Mouse (Mus musculus) intestine, postnatal 0 days (tissue): ENCODE data around the gene Rint1. TPM values are rescaled to one million over a fixed set of nuclear protein-coding genes. Genes with fewer than 3 reads are reported as not detected.
A peak's percentile ranks its signal among the peaks of the same experiment; 100 is the strongest.

ENCODE experiments used
- ATAC-seq: fragments of 200-750 bp; cut with Nextera tagmentation; 2 replicates; pipeline ENCODE4 v1.8.0; 2017; ENCODE audit warnings: mild to moderate bottlenecking, moderate TSS enrichment, moderate library complexity
- H3K27ac ChIP-seq: fragments of 300-500 bp; sonication (generic); 2 replicates; pipeline ENCODE4 v1.5.1; 2014; ENCODE audit warnings: mild to moderate bottlenecking, low read depth, low read length, moderate library complexity
- H3K27me3 ChIP-seq: fragments of 300-500 bp; sonication (generic); replicated peaks from 2 replicates; pipeline ENCODE4 v1.6.1; 2014; ENCODE audit warnings: low read length, mixed read lengths; ENCODE audit not compliant: control insufficient read depth, insufficient read depth
- H3K36me3 ChIP-seq: fragments of 300-500 bp; sonication (generic); 2 replicates; pipeline ENCODE4 v1.6.1; 2014; ENCODE audit warnings: mild to moderate bottlenecking, moderate library complexity; ENCODE audit not compliant: control insufficient read depth, insufficient read depth
- H3K4me1 ChIP-seq: fragments of 300-500 bp; sonication (generic); replicated peaks from 2 replicates; pipeline ENCODE4 v1.6.1; 2014; ENCODE audit warnings: antibody characterized with exemption, low read length, mixed read lengths; ENCODE audit not compliant: control insufficient read depth, insufficient read depth
- H3K4me2 ChIP-seq: fragments of 300-500 bp; sonication (generic); replicated peaks from 2 replicates; pipeline ENCODE4 v1.6.1; 2014; ENCODE audit warnings: low read depth, mild to moderate bottlenecking, moderate library complexity
- H3K4me3 ChIP-seq: fragments of 300-500 bp; sonication (generic); 2 replicates; pipeline ENCODE4 v1.5.1; 2014; ENCODE audit warnings: low read depth, low read length
- H3K9ac ChIP-seq: fragments of 300-500 bp; sonication (generic); 2 replicates; pipeline ENCODE4 v1.6.1; 2014; ENCODE audit warnings: mild to moderate bottlenecking, low read depth, low read length
- H3K9me3 ChIP-seq: fragments of 300-500 bp; sonication (generic); 2 replicates; pipeline ENCODE4 v1.6.1; 2016; ENCODE audit warnings: mixed run types; ENCODE audit not compliant: control insufficient read depth
- CTCF ChIP-seq: sonication (generic); IDR thresholded peaks from 2 replicates; pipeline ENCODE4 v1.5.1; 2016; ENCODE audit warnings: low read depth, mild to moderate bottlenecking, control low read depth, antibody characterized with exemption, moderate library complexity
- WGBS: fragments of 180-500 bp; shearing (Covaris S2); extraction: QIAGEN DNeasy Blood & Tissue Kit; methylation state at CpG from one replicate; pipeline ENCODE4 v1.1.7; 2014; 5-methylcytosine and 5-hydroxymethylcytosine counted together
- polyA plus RNA-seq: library from polyadenylated mRNA; unstranded; fragments of >200 nt; fragmentation: Nextera tagmentation; extraction: Ambion mirVana; gene quantifications from 2 replicates; pipeline ENCODE4 v1.2.1, GENCODE M21; 2015

Rint1 gene
- 12.4 and 14.7 TPM in 2 replicates for polyA plus RNA-seq

- H3K4me3 ChIP-seq = peak within 1 kb of the TSS; percentile 99
- H3K27ac ChIP-seq = peak within 1 kb of the TSS; percentile 69
- H3K36me3 ChIP-seq = no peaks in the 10 kb centered on the region; the same call in 1 of the 2 replicates
- no peaks in the 10 kb centered on the region for H3K27me3 ChIP-seq
- peak; percentile 100 for TF ChIP-seq CTCF
- peak; percentile 84 for ATAC-seq
- H3K4me2 ChIP-seq = peak within 1 kb of the TSS; percentile 77
- under 1% methylated on average over 47 of the region's 47 CpGs for WGBS
- no peaks in the 10 kb centered on the region for H3K9me3 ChIP-seq
- no peaks in the 10 kb centered on the region for H3K4me1 ChIP-seq
- peak within 1 kb of the TSS; percentile 87 for H3K9ac ChIP-seq
Observed at GRCm38 (mm10) chr5:23787536-23788389, at the start of gene Rint1. Gene Rint1 (plus strand): TSS chr5:23787711.

- TF ChIP-seq CTCF = no peak
- no peak overlapping the region for H3K9ac ChIP-seq
- WGBS = 92% methylated on average over 12 of the region's 12 CpGs
- H3K27ac ChIP-seq = no peak overlapping the region
- no peak overlapping the region for H3K4me2 ChIP-seq
- no peaks in the 10 kb centered on the region for H3K9me3 ChIP-seq
- H3K36me3 ChIP-seq = peaks cover 55% of the 10 kb centered on the region
- no peaks in the 10 kb centered on the region for H3K27me3 ChIP-seq
- ATAC-seq = no peak
- no peak overlapping the region for H3K4me3 ChIP-seq
- no peaks in the 10 kb centered on the region for H3K4me1 ChIP-seq
Observed at GRCm38 (mm10) chr5:23743261-23743660, 44.2 kb upstream of the Rint1 start.

- Histone ChIP-seq H3K9ac (no peak overlapping the region), H3K27me3 (no peaks in the 10 kb centered on the region), H3K9me3 (no peaks in the 10 kb centered on the region), H3K4me2 (no peak overlapping the region), H3K4me1 (no peaks in the 10 kb centered on the region), H3K36me3 (peaks cover 40% of the 10 kb centered on the region), H3K27ac (no peak overlapping the region), H3K4me3 (no peak overlapping the region)
- WGBS = 67% methylated on average over 2 of the region's 2 CpGs
- peak; percentile 36 for TF ChIP-seq CTCF
- no peak for ATAC-seq
Observed at GRCm38 (mm10) chr5:23749882-23750281, 37.6 kb upstream of the Rint1 start.

- 98% methylated on average over 9 of the region's 9 CpGs for WGBS
- H3K4me3 ChIP-seq = no peak overlapping the region
- H3K36me3 ChIP-seq = peaks cover 33% of the 10 kb centered on the region
- no peaks in the 10 kb centered on the region for H3K27me3 ChIP-seq
- H3K27ac ChIP-seq = no peak overlapping the region
- no peaks in the 10 kb centered on the region for H3K9me3 ChIP-seq
- ATAC-seq = no peak
- no peak overlapping the region for H3K4me2 ChIP-seq
- H3K9ac ChIP-seq = no peak overlapping the region
- no peaks in the 10 kb centered on the region for H3K4me1 ChIP-seq
- TF ChIP-seq CTCF = no peak
Observed at GRCm38 (mm10) chr5:23755591-23755990, 31.9 kb upstream of the Rint1 start.

GRCm38 (mm10) chr5:23756368-23756767 is 31.1 kb upstream of the Rint1 start:
- Histone ChIP-seq H3K27ac (no peak overlapping the region), H3K9ac (no peak overlapping the region), H3K36me3 (peaks cover 36% of the 10 kb centered on the region), H3K4me1 (no peaks in the 10 kb centered on the region), H3K9me3 (no peaks in the 10 kb centered on the region), H3K4me2 (no peak overlapping the region), H3K4me3 (no peak overlapping the region), H3K27me3 (no peaks in the 10 kb centered on the region)
- TF ChIP-seq CTCF = no peak
- 96% methylated on average over 4 of the region's 4 CpGs for WGBS
- ATAC-seq = no peak

- 41% methylated on average over 2 of the region's 2 CpGs for WGBS
- Histone ChIP-seq H3K9me3 (no peaks in the 10 kb centered on the region), H3K27me3 (no peaks in the 10 kb centered on the region), H3K36me3 (peaks cover 36% of the 10 kb centered on the region), H3K27ac (no peak overlapping the region), H3K9ac (no peak overlapping the region), H3K4me3 (no peak overlapping the region), H3K4me1 (no peaks in the 10 kb centered on the region), H3K4me2 (no peak overlapping the region)
- no peak for ATAC-seq
- TF ChIP-seq CTCF = peak; percentile 74
Observed at GRCm38 (mm10) chr5:23758633-23759032, 28.9 kb upstream of the Rint1 start.
